Mouse (Mus musculus): ENCODE measurements at regions not wholly inside any gene's neighbourhood (a gene's known extent, or its start where the extent isn't known, plus 50 kb on each side); places are given as distances from the start of the nearest gene placed in this dataset.

DNA sequence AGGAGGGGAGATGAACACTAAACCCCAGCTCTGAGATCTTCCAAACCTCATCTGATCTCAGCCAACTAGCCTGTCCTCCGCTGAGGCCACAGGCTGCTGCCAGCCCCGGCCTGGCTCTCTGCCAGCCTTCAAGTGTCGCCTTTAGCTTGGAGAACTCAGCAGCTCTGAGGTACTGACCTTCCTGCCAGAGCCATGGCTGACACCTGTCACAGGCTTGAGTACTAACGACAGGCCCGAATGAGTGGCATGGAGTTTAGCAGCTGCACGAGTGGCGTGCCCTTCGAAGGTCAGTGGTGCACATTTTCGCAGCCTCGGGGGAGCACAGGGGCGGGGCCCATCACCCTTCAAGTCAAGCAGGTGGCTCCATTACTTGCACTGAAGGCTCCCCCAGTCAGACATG lies 85.2 kb upstream of the Zfp703 start:
- H3K4me2 ChIP-seq (ENCODE audit: insufficient read depth, low read depth, poor library complexity, severe bottlenecking) = no peak overlapping the region
- dilution Hi-C loops (cut with MboI; ENCODE audit: extremely low pct_ligation_motif_present, extremely low pct_unique_long_range_greater_than_20kb, low sequenced_read_pairs) (no loop called here), in situ Hi-C loops (cut with MboI; ENCODE audit: low pct_ligation_motif_present, low pct_unique_long_range_greater_than_20kb, low sequenced_read_pairs) (no loop called here)
- TF ChIP-seq TCF12 (IDR thresholded peaks at IDR 0.05; ENCODE audit: low read depth, low read length) (no peak), ZMIZ1 (IDR thresholded peaks at IDR 0.05; ENCODE audit: low read depth, low read length) (no peak), UBTF (IDR thresholded peaks at IDR 0.05; ENCODE audit: low read depth, low read length) (no peak), RAD21 (IDR thresholded peaks at IDR 0.05; ENCODE audit: low read depth, low read length) (no peak), ELF1 (IDR thresholded peaks at IDR 0.05; ENCODE audit: low read depth, low read length) (no peak), MYC (IDR thresholded peaks at IDR 0.05; ENCODE audit: low read depth, low read length) (no peak), CHD2 (IDR thresholded peaks at IDR 0.05; ENCODE audit: low read length) (no peak), SMC3 (IDR thresholded peaks at IDR 0.05; ENCODE audit: low read depth, low read length) (no peak)
- no peaks in the 10 kb centered on the region for H3K9me3 ChIP-seq (replicated peaks; ENCODE audit: low read length)
- H3K4me3 ChIP-seq (replicated peaks in 1 of 3; ENCODE audit: low read depth in 2 of 3, low read length in 2 of 3, poor library complexity in 1 of 3) = no peak overlapping the region
- H3K79me2 ChIP-seq (replicated peaks; ENCODE audit: control insufficient read depth, extremely low read depth, insufficient read depth, poor library complexity, severe bottlenecking) = no peaks in the 10 kb centered on the region
- H3K36me3 ChIP-seq (replicated peaks in 1 of 2; ENCODE audit: control insufficient read depth in 1 of 2, insufficient read depth in 1 of 2, low read length in 1 of 2) = no peaks in the 10 kb centered on the region
- DNase-seq (ENCODE audit: extremely low read depth) = no peak
- H3K27me3 ChIP-seq (replicated peaks) = no peaks in the 10 kb centered on the region
- H3K4me1 ChIP-seq (ENCODE audit: control insufficient read depth in 1 of 2, insufficient read depth in 2 of 2) = peaks cover 25 to 47% of the 10 kb centered on the region in 2 experiments
- no peak overlapping the region for H3K27ac ChIP-seq (ENCODE audit: insufficient read depth, low read depth)
- H3K9ac ChIP-seq (ENCODE audit: insufficient read depth, low read depth) = no peak overlapping the region

GRCm38 (mm10) chr8:26892380-26892779 lies 84.7 kb upstream of the Zfp703 start:
- in situ Hi-C loops (cut with MboI; ENCODE audit: low pct_ligation_motif_present, low pct_unique_long_range_greater_than_20kb, low sequenced_read_pairs) (no loop called here), dilution Hi-C loops (cut with MboI; ENCODE audit: extremely low pct_ligation_motif_present, extremely low pct_unique_long_range_greater_than_20kb, low sequenced_read_pairs) (no loop called here)
- TF ChIP-seq JUND (conservative IDR thresholded peaks at IDR 0.05; ENCODE audit: low read depth, low read length) (no peak), MYC (IDR thresholded peaks at IDR 0.05; ENCODE audit: low read depth, low read length) (no peak), USF2 (conservative IDR thresholded peaks at IDR 0.05; ENCODE audit: low read depth, low read length) (no peak), RAD21 (IDR thresholded peaks at IDR 0.05; ENCODE audit: low read depth, low read length) (no peak), PAX5 (IDR thresholded peaks at IDR 0.05; ENCODE audit: low read length) (no peak), MAFK (IDR thresholded peaks at IDR 0.05; ENCODE audit: insufficient replicate concordance, low read length) (no peak), NELFE (IDR thresholded peaks at IDR 0.05; ENCODE audit: low read depth, low read length) (no peak), KAT2A (IDR thresholded peaks at IDR 0.05; ENCODE audit: insufficient replicate concordance, low read length) (no peak), MAX (IDR thresholded peaks at IDR 0.05; ENCODE audit: low read length) (no peak), UBTF (IDR thresholded peaks at IDR 0.05; ENCODE audit: low read depth, low read length) (no peak), POLR2AphosphoS2 (IDR thresholded peaks at IDR 0.05; ENCODE audit: low read depth, low read length) (no peak)
- Histone ChIP-seq H3K9ac (ENCODE audit: insufficient read depth, low read depth) (no peak overlapping the region), H3K4me1 (ENCODE audit: control insufficient read depth in 1 of 2, insufficient read depth in 2 of 2) (peaks cover 20 to 42% of the 10 kb centered on the region in 2 experiments), H3K9me3 (replicated peaks; ENCODE audit: low read length) (no peaks in the 10 kb centered on the region), H3K27me3 (replicated peaks) (no peaks in the 10 kb centered on the region), H3K79me2 (replicated peaks; ENCODE audit: control insufficient read depth, extremely low read depth, insufficient read depth, poor library complexity, severe bottlenecking) (no peaks in the 10 kb centered on the region), H3K4me2 (ENCODE audit: insufficient read depth, low read depth, poor library complexity, severe bottlenecking) (no peak overlapping the region), H3K27ac (ENCODE audit: insufficient read depth, low read depth) (no peak overlapping the region), H3K4me3 (replicated peaks in 1 of 3; ENCODE audit: low read depth in 2 of 3, low read length in 2 of 3, poor library complexity in 1 of 3) (no peak overlapping the region), H3K36me3 (replicated peaks in 1 of 2; ENCODE audit: control insufficient read depth in 1 of 2, insufficient read depth in 1 of 2, low read length in 1 of 2) (no peaks in the 10 kb centered on the region)
- no peak for DNase-seq (ENCODE audit: extremely low read depth)
